ENCODE assay signal across 21 mouse cellular contexts in genomic region chr7:4674114-4674731, GRCm38 (mm10). TPM values are rescaled to one million over a fixed set of nuclear protein-coding genes. Genes with fewer than 3 reads are reported as not detected.
DNase-seq lines count a peak whose midpoint lies in the region; ATAC-seq and TF ChIP-seq lines count a peak whose summit lies in the region.
"Had no signal": no experiment of that assay in that cellular context is flagged by ENCODE, and none has a peak within 500 bp of the region (broad histone marks: within the 10 kb centered on the region; RNA-seq: fewer than 3 reads in every experiment).

No protein-coding gene starts in this region.

- no peak for TF ChIP-seq CTCF in stomach, postnatal 0 days (IDR thresholded peaks at IDR 0.05; ENCODE audit: low read depth)
- no peak for TF ChIP-seq CTCF in kidney, adult 2 months (conservative IDR thresholded peaks at IDR 0.05; ENCODE audit: insufficient read depth, insufficient read length, low read depth, low read length)

- no peaks in the 10 kb centered on the region for H3K4me1 ChIP-seq in stomach, embryonic 14.5 days (ENCODE audit: control insufficient read depth, insufficient read depth, low read length)
- H3K4me1 ChIP-seq in stomach, postnatal 0 days (replicated peaks; ENCODE audit: control insufficient read depth, insufficient read depth): no peaks in the 10 kb centered on the region
- no peaks in the 10 kb centered on the region for H3K4me1 ChIP-seq in forebrain, embryonic 12.5 days
- H3K4me1 ChIP-seq in kidney, adult 2 months (ENCODE audit: control insufficient read depth, insufficient read depth, low read length): peaks cover 3% of the 10 kb centered on the region; the same call in 1 of the 2 replicates
- H3K4me1 ChIP-seq: limb, embryonic 13.5 days; midbrain, embryonic 13.5 days had no signal

- TF ChIP-seq EP300 in stomach, postnatal 0 days (optimal IDR thresholded peaks at IDR 0.05): no peak

- DNase-seq in stomach, postnatal 0 days (ENCODE audit: low spot score): no peak
- peak; percentile 60 for DNase-seq in naive thymus-derived CD4-positive, alpha-beta T cell, adult 2 months (ENCODE audit: low read depth)
- DNase-seq in thymus, postnatal 4 days: peak; percentile 37
- no peak for DNase-seq in kidney, postnatal 10 days
- no peak for DNase-seq in kidney, adult 2 months
- DNase-seq: B cell, adult 2 months; cerebellum, postnatal 14 days; heart, adult 18-20 months; heart, postnatal 4 days; kidney, adult 11 months; kidney, postnatal 14 days; layer of hippocampus, adult 9-11 months; lung, embryonic 14.5 days had no signal

- H3K36me3 ChIP-seq in stomach, embryonic 14.5 days (ENCODE audit: control insufficient read depth, insufficient read depth, low read length): peaks cover 12% of the 10 kb centered on the region
- peaks cover 8% of the 10 kb centered on the region; the same call in 1 of the 2 replicates for H3K36me3 ChIP-seq in stomach, postnatal 0 days (ENCODE audit: control insufficient read depth, insufficient read depth, low read length)
- H3K36me3 ChIP-seq in forebrain, embryonic 12.5 days (replicated peaks): peaks cover 65% of the 10 kb centered on the region
- no peaks in the 10 kb centered on the region; the same call in 1 of the 2 replicates for H3K36me3 ChIP-seq in kidney, adult 2 months (ENCODE audit: control insufficient read depth, insufficient read depth, low read length)

- WGBS in stomach, embryonic 14.5 days: 85% methylated on average over 12 of the region's 12 CpGs
- 84% methylated on average over 12 of the region's 12 CpGs for WGBS in stomach, postnatal 0 days
- 95% methylated on average over 12 of the region's 12 CpGs for WGBS in forebrain, embryonic 12.5 days
- WGBS in kidney, adult 2 months: 79% methylated on average over 12 of the region's 12 CpGs

- TF ChIP-seq POLR2A in kidney, adult 2 months (IDR thresholded peaks at IDR 0.05; ENCODE audit: low read depth, low read length): no peak

- H3K9ac ChIP-seq in stomach, embryonic 14.5 days (replicated peaks; ENCODE audit: low read depth, low read length): no peak overlapping the region
- H3K9ac ChIP-seq in stomach, postnatal 0 days (ENCODE audit: low read length): no peak overlapping the region
- no peak overlapping the region for H3K9ac ChIP-seq in forebrain, embryonic 12.5 days
- H3K9ac ChIP-seq: limb, embryonic 13.5 days; lung, embryonic 14.5 days; midbrain, embryonic 13.5 days had no signal

- H3K27me3 ChIP-seq in stomach, embryonic 14.5 days (ENCODE audit: control insufficient read depth, insufficient read depth, low read length): no peaks in the 10 kb centered on the region
- no peaks in the 10 kb centered on the region for H3K27me3 ChIP-seq in stomach, postnatal 0 days (ENCODE audit: control insufficient read depth, insufficient read depth, low read length)
- no peaks in the 10 kb centered on the region for H3K27me3 ChIP-seq in forebrain, embryonic 12.5 days
- no peaks in the 10 kb centered on the region for H3K27me3 ChIP-seq in kidney, adult 2 months (replicated peaks; ENCODE audit: control insufficient read depth, insufficient read depth, low read length)
- H3K27me3 ChIP-seq: limb, embryonic 13.5 days; midbrain, embryonic 13.5 days had no signal

- no peak overlapping the region for H3K4me2 ChIP-seq in stomach, embryonic 14.5 days (replicated peaks; ENCODE audit: low read depth, low read length)
- no peak overlapping the region for H3K4me2 ChIP-seq in stomach, postnatal 0 days (replicated peaks; ENCODE audit: low read depth)
- H3K4me2 ChIP-seq in forebrain, embryonic 12.5 days: no peak overlapping the region
- H3K4me2 ChIP-seq: limb, embryonic 13.5 days; lung, embryonic 14.5 days; midbrain, embryonic 13.5 days had no signal

- peak overlapping the region; percentile 39; the same call in 1 of the 2 replicates for H3K27ac ChIP-seq in stomach, embryonic 14.5 days (ENCODE audit: low read length)
- H3K27ac ChIP-seq in stomach, postnatal 0 days (replicated peaks): no peak overlapping the region
- H3K27ac ChIP-seq in forebrain, embryonic 12.5 days: no peak overlapping the region
- H3K27ac ChIP-seq in kidney, adult 2 months (ENCODE audit: insufficient read depth, low read depth, low read length): no peak overlapping the region
- H3K27ac ChIP-seq: limb, embryonic 13.5 days; midbrain, embryonic 13.5 days had no signal

- ATAC-seq in stomach, embryonic 14.5 days (ENCODE audit: insufficient number of reproducible peaks, insufficient read depth, low FRiP score, low read depth): no peak
- ATAC-seq in stomach, postnatal 0 days (ENCODE audit: low FRiP score, low TSS enrichment): no peak
- ATAC-seq in hematopoietic stem cell, adult 5-6 weeks (replicated peaks in 1 of 2; ENCODE audit: insufficient read depth in 1 of 2, low FRiP score in 2 of 2, low TSS enrichment in 1 of 2, low read depth in 1 of 2, poor library complexity in 2 of 2, severe bottlenecking in 2 of 2): peak; percentile 72 to 77
- no peak for ATAC-seq in forebrain, embryonic 12.5 days (ENCODE audit: low FRiP score)
- ATAC-seq: forebrain, embryonic 14.5 days; midbrain, embryonic 13.5 days had no signal

- no peak overlapping the region for H3K4me3 ChIP-seq in stomach, embryonic 14.5 days (ENCODE audit: low read depth, low read length)
- no peak overlapping the region for H3K4me3 ChIP-seq in stomach, postnatal 0 days (ENCODE audit: low read depth, low read length)
- no peak overlapping the region for H3K4me3 ChIP-seq in forebrain, embryonic 12.5 days (replicated peaks)
- no peak overlapping the region for H3K4me3 ChIP-seq in kidney, adult 2 months (ENCODE audit: insufficient read depth, low read depth, low read length)
- H3K4me3 ChIP-seq: limb, embryonic 13.5 days; midbrain, embryonic 13.5 days had no signal

- no peaks in the 10 kb centered on the region for H3K9me3 ChIP-seq in stomach, embryonic 14.5 days (ENCODE audit: control insufficient read depth, low read depth, low read length)
- no peaks in the 10 kb centered on the region for H3K9me3 ChIP-seq in stomach, postnatal 0 days (ENCODE audit: control insufficient read depth, low read length)
- no peaks in the 10 kb centered on the region for H3K9me3 ChIP-seq in forebrain, embryonic 12.5 days
- H3K9me3 ChIP-seq: G1E; limb, embryonic 13.5 days; midbrain, embryonic 13.5 days had no signal

RNA-seq across cellular contexts. Expression of gene Hspbp1, which starts 10.6 kb away (rescaled TPM):
- polyA plus RNA-seq in stomach, embryonic 14.5 days (2014; fragmentation: Nextera tagmentation; extraction: Ambion mirVana): 84.8 and 94.2 TPM in 2 replicates
- polyA plus RNA-seq in stomach, postnatal 0 days (2015; fragmentation: Nextera tagmentation; extraction: Ambion mirVana): 59.1 and 60.7 TPM in 2 replicates
- 19.0 and 25.2 TPM in 2 replicates for total RNA-seq in hematopoietic stem cell, adult 5-6 weeks (2017)
- 112 and 114 TPM in 2 replicates for polyA plus RNA-seq in forebrain, embryonic 12.5 days (2016; fragmentation: Nextera tagmentation; extraction: Ambion mirVana)
- 36.6 and 39.4 TPM in 2 replicates for polyA plus RNA-seq in kidney, adult 2 months (2012; rRNA removed)

RNA-seq across cellular contexts. Expression of gene Ppp6r1, which starts 15.4 kb away (rescaled TPM):
- polyA plus RNA-seq in stomach, embryonic 14.5 days (2014; fragmentation: Nextera tagmentation; extraction: Ambion mirVana): 10.2 and 11.7 TPM in 2 replicates
- polyA plus RNA-seq in stomach, postnatal 0 days (2015; fragmentation: Nextera tagmentation; extraction: Ambion mirVana): 3.9 and 6.2 TPM in 2 replicates
- 155 and 186 TPM in 2 replicates for total RNA-seq in hematopoietic stem cell, adult 5-6 weeks (2017)
- polyA plus RNA-seq in forebrain, embryonic 12.5 days (2016; fragmentation: Nextera tagmentation; extraction: Ambion mirVana): 15.4 and 25.3 TPM in 2 replicates
- 103 and 109 TPM in 2 replicates for polyA plus RNA-seq in kidney, adult 2 months (2012; rRNA removed)

RNA-seq across cellular contexts. Expression of gene Brsk1, which starts 16.2 kb away (rescaled TPM):
- polyA plus RNA-seq in stomach, embryonic 14.5 days (2014; fragmentation: Nextera tagmentation; extraction: Ambion mirVana): 2.3 and 4.0 TPM in 2 replicates
- polyA plus RNA-seq in stomach, postnatal 0 days (2015; fragmentation: Nextera tagmentation; extraction: Ambion mirVana): 0.36 and 0.42 TPM in 2 replicates
- 0.20 and 2.6 TPM in 2 replicates for total RNA-seq in hematopoietic stem cell, adult 5-6 weeks (2017)
- 3.6 and 3.8 TPM in 2 replicates for polyA plus RNA-seq in forebrain, embryonic 12.5 days (2016; fragmentation: Nextera tagmentation; extraction: Ambion mirVana)
- 1.7 and 2.3 TPM in 2 replicates for polyA plus RNA-seq in kidney, adult 2 months (2012; rRNA removed)
- polyA plus RNA-seq: G1E had no signal

RNA-seq across cellular contexts. Expression of gene Tmem86b, which starts 43.0 kb away (rescaled TPM):
- polyA plus RNA-seq in stomach, embryonic 14.5 days (2014; fragmentation: Nextera tagmentation; extraction: Ambion mirVana): 1.4 and 1.6 TPM in 2 replicates
- 0.22 and 0.23 TPM in 2 replicates for polyA plus RNA-seq in stomach, postnatal 0 days (2015; fragmentation: Nextera tagmentation; extraction: Ambion mirVana)
- total RNA-seq in hematopoietic stem cell, adult 5-6 weeks (2017): 22.0 and 22.8 TPM in 2 replicates
- polyA plus RNA-seq in forebrain, embryonic 12.5 days (2016; fragmentation: Nextera tagmentation; extraction: Ambion mirVana): 3.7 and 5.1 TPM in 2 replicates
- 83.0 and 86.5 TPM in 2 replicates for polyA plus RNA-seq in kidney, adult 2 months (2012; rRNA removed)

RNA-seq across cellular contexts. Expression of gene Tmem150b, which starts 50.8 kb away (rescaled TPM):
- 0.36 and 0.78 TPM in 2 replicates for polyA plus RNA-seq in stomach, embryonic 14.5 days (2014; fragmentation: Nextera tagmentation; extraction: Ambion mirVana)
- polyA plus RNA-seq in stomach, postnatal 0 days (2015; fragmentation: Nextera tagmentation; extraction: Ambion mirVana): 2.2 and 2.4 TPM in 2 replicates
- total RNA-seq in hematopoietic stem cell, adult 5-6 weeks (2017): 5.0 and 7.3 TPM in 2 replicates
- 0.27 and 0.35 TPM in 2 replicates for polyA plus RNA-seq in forebrain, embryonic 12.5 days (2016; fragmentation: Nextera tagmentation; extraction: Ambion mirVana)
- 0.57 and 0.59 TPM in 2 replicates for polyA plus RNA-seq in kidney, adult 2 months (2012; rRNA removed)
- total RNA-seq: gastrocnemius, adult 18-20 months had no signal
- polyA plus RNA-seq: forebrain, embryonic 14.5 days; lung, embryonic 14.5 days had no signal

Comparison
In these comparisons a context has a peak if more than half of its experiments do, and no peak if none do; other contexts are left out.
1. ATAC-seq: peak in hematopoietic stem cell, adult 5-6 weeks (2 of 2); none in stomach, embryonic 14.5 days (single experiment), stomach, postnatal 0 days (single experiment) and forebrain, embryonic 12.5 days (single experiment).
2. DNase-seq: peak in naive thymus-derived CD4-positive, alpha-beta T cell, adult 2 months (single experiment) and thymus, postnatal 4 days (single experiment); none in stomach, postnatal 0 days (single experiment), kidney, postnatal 10 days (single experiment) and kidney, adult 2 months (single experiment).